30 mouse cellular contexts compared by ENCODE assay signal in the genomic region with DNA sequence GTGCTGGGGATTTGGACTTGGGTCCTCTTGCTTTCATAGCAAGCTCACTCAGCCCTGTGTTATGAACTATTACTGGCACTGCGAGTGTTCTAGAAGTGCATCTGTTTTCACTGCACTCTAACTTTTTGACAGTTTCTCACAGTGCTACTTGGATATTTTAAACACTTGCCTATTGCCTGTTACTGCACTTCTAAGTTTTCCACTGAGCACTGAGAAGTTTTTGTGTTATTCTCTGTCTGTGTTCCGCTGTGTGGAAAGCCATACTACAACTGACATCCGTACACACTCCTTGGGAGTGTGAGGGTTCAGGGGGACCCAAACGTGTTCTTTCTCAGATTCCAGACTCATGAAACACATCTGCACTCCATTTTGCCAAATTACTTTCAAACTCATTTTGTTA.
DNase-seq lines count a peak whose midpoint lies in the region; ATAC-seq lines count a peak whose summit lies in the region.
"Had no signal": no experiment of that assay in that cellular context is flagged by ENCODE, and none has a peak within 500 bp of the region (broad histone marks: within the 10 kb centered on the region; RNA-seq: fewer than 3 reads in every experiment).

No protein-coding gene starts in this region.

- H3K9me3 ChIP-seq in heart, embryonic 15.5 days (replicated peaks), result no peaks in the 10 kb centered on the region
- H3K9me3 ChIP-seq in embryonic facial prominence, embryonic 14.5 days (ENCODE audit: control insufficient read depth, low read length), result no peaks in the 10 kb centered on the region
- H3K9me3 ChIP-seq in limb, embryonic 15.5 days, result no peaks in the 10 kb centered on the region
- H3K9me3 ChIP-seq: forebrain, embryonic 12.5 days; heart, embryonic 10.5 days; liver, embryonic 13.5 days; megakaryocyte, embryonic 14.5 days had no signal

- no peak overlapping the region for H3K9ac ChIP-seq in heart, embryonic 15.5 days
- no peak overlapping the region for H3K9ac ChIP-seq in embryonic facial prominence, embryonic 14.5 days (ENCODE audit: low read depth, low read length)
- no peak overlapping the region for H3K9ac ChIP-seq in limb, embryonic 15.5 days
- H3K9ac ChIP-seq: forebrain, embryonic 12.5 days; hindbrain, embryonic 14.5 days; liver, embryonic 13.5 days had no signal

- ATAC-seq in heart, embryonic 15.5 days (replicated peaks; ENCODE audit: insufficient number of reproducible peaks, insufficient read depth, low FRiP score, low read depth), result no peak
- no peak for ATAC-seq in embryonic facial prominence, embryonic 14.5 days (ENCODE audit: low read depth)
- ATAC-seq in limb, embryonic 15.5 days (ENCODE audit: insufficient number of reproducible peaks, low FRiP score, low TSS enrichment, low read depth), result no peak

- no peaks in the 10 kb centered on the region for H3K27me3 ChIP-seq in heart, embryonic 15.5 days
- H3K27me3 ChIP-seq in embryonic facial prominence, embryonic 14.5 days (replicated peaks; ENCODE audit: control insufficient read depth, insufficient read depth, low read length), result no peaks in the 10 kb centered on the region
- H3K27me3 ChIP-seq in limb, embryonic 15.5 days, result no peaks in the 10 kb centered on the region
- H3K27me3 ChIP-seq: CH12.LX; forebrain, embryonic 12.5 days; liver, embryonic 13.5 days; megakaryocyte, embryonic 14.5 days had no signal

- no peak overlapping the region for H3K4me3 ChIP-seq in heart, embryonic 15.5 days
- no peak overlapping the region for H3K4me3 ChIP-seq in embryonic facial prominence, embryonic 14.5 days (ENCODE audit: low read depth, low read length)
- no peak overlapping the region for H3K4me3 ChIP-seq in limb, embryonic 15.5 days
- H3K4me3 ChIP-seq: forebrain, embryonic 12.5 days; gastrocnemius, adult 2 months; heart, embryonic 10.5 days; left cerebral cortex, adult 2 months; liver, embryonic 13.5 days; megakaryocyte, embryonic 14.5 days; myocyte had no signal

- no peak overlapping the region for H3K4me2 ChIP-seq in heart, embryonic 15.5 days
- no peak overlapping the region for H3K4me2 ChIP-seq in embryonic facial prominence, embryonic 14.5 days (ENCODE audit: low read depth, low read length)
- no peak overlapping the region for H3K4me2 ChIP-seq in limb, embryonic 15.5 days
- H3K4me2 ChIP-seq: forebrain, embryonic 12.5 days; hindbrain, embryonic 14.5 days; liver, embryonic 13.5 days had no signal

- intact Hi-C loops in heart, postnatal 10 days (cut with DNase I), result loop anchor here (10.0 kb wide), 1 partner anchor 222 kb away; no protein-coding TSS in a partner anchor

- H3K36me3 ChIP-seq in heart, embryonic 15.5 days, result no peaks in the 10 kb centered on the region
- no peaks in the 10 kb centered on the region for H3K36me3 ChIP-seq in embryonic facial prominence, embryonic 14.5 days (ENCODE audit: control insufficient read depth, insufficient read depth, low read length)
- H3K36me3 ChIP-seq in limb, embryonic 15.5 days, result no peaks in the 10 kb centered on the region
- H3K36me3 ChIP-seq: forebrain, embryonic 12.5 days; G1E; heart, embryonic 10.5 days; liver, embryonic 13.5 days had no signal

- peaks cover 25% of the 10 kb centered on the region for H3K4me1 ChIP-seq in heart, embryonic 15.5 days (replicated peaks)
- H3K4me1 ChIP-seq in embryonic facial prominence, embryonic 14.5 days (ENCODE audit: control insufficient read depth, insufficient read depth, low read length), result no peaks in the 10 kb centered on the region
- H3K4me1 ChIP-seq in limb, embryonic 15.5 days, result peaks cover 19% of the 10 kb centered on the region
- H3K4me1 ChIP-seq: forebrain, embryonic 12.5 days; liver, embryonic 13.5 days had no signal

- peak overlapping the region; percentile 8; the same call in 1 of the 2 replicates for H3K27ac ChIP-seq in heart, embryonic 15.5 days
- 0 out of 2 replicates have a peak overlapping the region, but pooled peaks have one; percentile 44 for H3K27ac ChIP-seq in embryonic facial prominence, embryonic 14.5 days (replicated peaks; ENCODE audit: low read depth, low read length)
- peak overlapping the region; percentile 55; the same call in 1 of the 2 replicates for H3K27ac ChIP-seq in limb, embryonic 15.5 days
- H3K27ac ChIP-seq: forebrain, embryonic 12.5 days; gastrocnemius, adult 2 months; heart, embryonic 10.5 days; hindbrain, embryonic 14.5 days; kidney, postnatal 0 days; left cerebral cortex, adult 2 months; liver, embryonic 13.5 days had no signal

- 70% methylated on average over 4 of the region's 4 CpGs for WGBS in heart, embryonic 15.5 days
- WGBS in embryonic facial prominence, embryonic 14.5 days, result 46% methylated on average over 4 of the region's 4 CpGs
- 33% methylated on average over 4 of the region's 4 CpGs for WGBS in limb, embryonic 15.5 days

- DNase-seq in heart, postnatal 10 days, result no peak
- DNase-seq in 3T3-L1 (ENCODE audit: low read depth, low spot score), result peak; percentile 10
- DNase-seq in embryonic facial prominence, embryonic 14.5 days (ENCODE audit: low spot score), result peak; percentile 23
- DNase-seq in cerebellum, postnatal 10 days, result no peak
- no peak for DNase-seq in adrenal gland, adult 8-10 months
- DNase-seq: adrenal gland, postnatal 10 days; B cell, adult 2 months; cerebellum, adult 18-20 months; cerebellum, postnatal 25 days; gastrocnemius, adult 2 months; heart, postnatal 36 days; kidney, adult 2 months; left cerebral cortex, postnatal 4 days; liver, embryonic 13.5 days; lung, adult 2 months; lung, postnatal 36 days; midbrain, embryonic 14.5 days; right cerebral cortex, adult 18-20 months; right cerebral cortex, postnatal 4 days had no signal

Comparison
In these comparisons a context has a peak if more than half of its experiments do, and no peak if none do; other contexts are left out.
1. DNase-seq: peak in 3T3-L1 (single experiment) and embryonic facial prominence, embryonic 14.5 days (single experiment); none in heart, postnatal 10 days (0 of 2), cerebellum, postnatal 10 days (0 of 2) and adrenal gland, adult 8-10 months (single experiment).
2. Peak in every context shown above with its lines, with median percentiles within 50 percentile points of each other: H3K27ac ChIP-seq.